Mouse (Mus musculus) brown adipose tissue, adult 24 weeks (tissue): Measurements from ENCODE around the gene Cep112. TPM values are rescaled to one million over a fixed set of nuclear protein-coding genes. Genes with fewer than 3 reads are reported as not detected.

Experiments
- H3K27ac ChIP-seq: fragments of 200-500 bp; replicated peaks from 2 replicates; pipeline ENCODE4 v1.5.1; 2012; ENCODE audit warnings: low read depth, mild to moderate bottlenecking, low read length
- H3K4me1 ChIP-seq: fragments of 200-500 bp; 2 replicates; pipeline ENCODE4 v1.6.1; 2012; ENCODE audit warnings: low read length, mixed read lengths; ENCODE audit not compliant: control insufficient read depth, insufficient read depth, insufficient read length
- H3K4me3 ChIP-seq: fragments of 200-500 bp; 2 replicates; pipeline ENCODE4 v1.5.1; 2012; ENCODE audit warnings: low read depth, mild to moderate bottlenecking, low read length, moderate library complexity; ENCODE audit not compliant: insufficient read depth
- polyA plus RNA-seq: library from polyadenylated mRNA; stranded (reverse); fragments of >200 nt; gene quantifications from 2 replicates; pipeline ENCODE4 v1.2.4, GENCODE M21; 2012; ENCODE audit not compliant: missing spikeins, insufficient read depth, insufficient read length

Gene Cep112
- polyA plus RNA-seq, 1 experiment = 4.0 TPM

GRCm38 (mm10) chr11:108489863-108490262 is 64.9 kb downstream of the Cep112 start:
- no peak overlapping the region for H3K4me3 ChIP-seq
- no peak overlapping the region for H3K27ac ChIP-seq
- H3K4me1 ChIP-seq = no peaks in the 10 kb centered on the region

GRCm38 (mm10) chr11:108508190-108508589 is 83.2 kb downstream of the Cep112 start:
- no peak overlapping the region for H3K4me3 ChIP-seq
- H3K27ac ChIP-seq = no peak overlapping the region
- no peaks in the 10 kb centered on the region for H3K4me1 ChIP-seq

GRCm38 (mm10) chr11:108527725-108528363 is 102.9 kb downstream of the Cep112 start:
- no peak overlapping the region for H3K4me3 ChIP-seq
- H3K4me1 ChIP-seq = no peaks in the 10 kb centered on the region
- no peak overlapping the region for H3K27ac ChIP-seq

- no peaks in the 10 kb centered on the region for H3K4me1 ChIP-seq
- H3K27ac ChIP-seq = no peak overlapping the region
- no peak overlapping the region for H3K4me3 ChIP-seq
Measured at GRCm38 (mm10) chr11:108532901-108533300, 107.9 kb downstream of the Cep112 start.

GRCm38 (mm10) chr11:108534014-108534413 is 109.0 kb downstream of the Cep112 start:
- H3K4me1 ChIP-seq = no peaks in the 10 kb centered on the region
- H3K27ac ChIP-seq = no peak overlapping the region
- no peak overlapping the region for H3K4me3 ChIP-seq

GRCm38 (mm10) chr11:108552997-108553622 is 128.1 kb downstream of the Cep112 start:
- Histone ChIP-seq H3K4me3 (no peak overlapping the region), H3K4me1 (no peaks in the 10 kb centered on the region), H3K27ac (no peak overlapping the region)

- Histone ChIP-seq H3K4me3 (no peak overlapping the region), H3K4me1 (no peaks in the 10 kb centered on the region), H3K27ac (no peak overlapping the region)
Measured at GRCm38 (mm10) chr11:108553881-108554280, 128.9 kb downstream of the Cep112 start.

- Histone ChIP-seq H3K4me1 (no peaks in the 10 kb centered on the region), H3K4me3 (no peak overlapping the region), H3K27ac (no peak overlapping the region)
Measured at GRCm38 (mm10) chr11:108558544-108558943, 133.6 kb downstream of the Cep112 start.

GRCm38 (mm10) chr11:108559506-108559905 is 134.5 kb downstream of the Cep112 start:
- Histone ChIP-seq H3K4me1 (no peaks in the 10 kb centered on the region), H3K4me3 (no peak overlapping the region), H3K27ac (no peak overlapping the region)

GRCm38 (mm10) chr11:108562076-108562475 is 137.1 kb downstream of the Cep112 start:
- H3K4me3 ChIP-seq = no peak overlapping the region
- no peak overlapping the region for H3K27ac ChIP-seq
- H3K4me1 ChIP-seq = no peaks in the 10 kb centered on the region

GRCm38 (mm10) chr11:108586551-108587184 is 161.7 kb downstream of the Cep112 start:
- no peak overlapping the region for H3K4me3 ChIP-seq
- H3K27ac ChIP-seq = no peak overlapping the region
- H3K4me1 ChIP-seq = 0 out of 2 replicates have a peak, but pooled peaks cover 3% of the 10 kb centered on the region

- Histone ChIP-seq H3K27ac (no peak overlapping the region), H3K4me3 (no peak overlapping the region), H3K4me1 (peaks cover 2% of the 10 kb centered on the region; the same call in 1 of the 2 replicates)
Measured at GRCm38 (mm10) chr11:108593207-108593958, 168.4 kb downstream of the Cep112 start.

- Histone ChIP-seq H3K27ac (no peak overlapping the region), H3K4me1 (peaks cover 2% of the 10 kb centered on the region; the same call in 1 of the 2 replicates), H3K4me3 (no peak overlapping the region)
Measured at GRCm38 (mm10) chr11:108593959-108594579, 169.1 kb downstream of the Cep112 start.

- no peak overlapping the region for H3K27ac ChIP-seq
- no peak overlapping the region for H3K4me3 ChIP-seq
- no peaks in the 10 kb centered on the region for H3K4me1 ChIP-seq
Measured at GRCm38 (mm10) chr11:108605301-108605700, 180.3 kb downstream of the Cep112 start.

- Histone ChIP-seq H3K4me3 (no peak overlapping the region), H3K27ac (no peak overlapping the region), H3K4me1 (no peaks in the 10 kb centered on the region)
Measured at GRCm38 (mm10) chr11:108606036-108606435, 181.0 kb downstream of the Cep112 start.
